Mouse (Mus musculus) megakaryocyte, embryonic 14.5 days (primary cell): ENCODE measurements at regions not wholly inside any gene's neighbourhood (a gene's known extent, or its start where the extent isn't known, plus 50 kb on each side); places are given as distances from the start of the nearest gene placed in this dataset.

Experiments
- H3K27me3 ChIP-seq: replicated peaks from 2 replicates; pipeline ENCODE3; 2012; ENCODE audit warnings: inconsistent platforms
- H3K36me3 ChIP-seq: replicated peaks from 2 replicates; pipeline ENCODE3; 2012; ENCODE audit warnings: low read length, inconsistent platforms, mixed read lengths
- H3K4me1 ChIP-seq: 2 replicates; pipeline ENCODE4 v1.6.1; 2012; ENCODE audit warnings: inconsistent platforms
- H3K4me3 ChIP-seq: replicated peaks from 2 replicates; pipeline ENCODE3; 2012; ENCODE audit warnings: moderate library complexity, mild to moderate bottlenecking, inconsistent platforms
- H3K9me3 ChIP-seq: 2 replicates; pipeline ENCODE4 v1.6.1; 2012; ENCODE audit warnings: inconsistent platforms
- FLI1 ChIP-seq: IDR thresholded peaks from 2 replicates; pipeline ENCODE4 v1.6.1; 2012; ENCODE audit warnings: low read length, inconsistent platforms, mixed read lengths
- GATA1 ChIP-seq: IDR thresholded peaks from 3 replicates; pipeline ENCODE4 v1.6.1; 2012; ENCODE audit warnings: mixed read lengths, low read length, inconsistent platforms, borderline replicate concordance

GRCm38 (mm10) chr13:28762555-28762954, 191.0 kb downstream of the Sox4 start:
- H3K27me3 ChIP-seq: no peaks in the 10 kb centered on the region
- peaks cover 9% of the 10 kb centered on the region for H3K9me3 ChIP-seq
- peaks cover 23% of the 10 kb centered on the region for H3K4me1 ChIP-seq
- peak overlapping the region; percentile 0 for H3K4me3 ChIP-seq
- no peaks in the 10 kb centered on the region for H3K36me3 ChIP-seq
- TF ChIP-seq GATA1 (no peak), FLI1 (no peak)

GRCm38 (mm10) chr13:28759026-28759425, 194.5 kb downstream of the Sox4 start:
- TF ChIP-seq FLI1 (no peak), GATA1 (no peak)
- Histone ChIP-seq H3K36me3 (no peaks in the 10 kb centered on the region), H3K27me3 (no peaks in the 10 kb centered on the region), H3K4me3 (no peak overlapping the region), H3K9me3 (no peaks in the 10 kb centered on the region), H3K4me1 (peaks cover 33% of the 10 kb centered on the region)

GRCm38 (mm10) chr13:28757846-28758522, 195.5 kb downstream of the Sox4 start:
- Histone ChIP-seq H3K4me1 (peaks cover 33% of the 10 kb centered on the region), H3K27me3 (no peaks in the 10 kb centered on the region), H3K4me3 (peak overlapping the region; percentile 90)

GRCm38 (mm10) chr13:28756915-28757765, 196.4 kb downstream of the Sox4 start:
- peaks cover 26% of the 10 kb centered on the region for H3K4me1 ChIP-seq
- peak overlapping the region; percentile 90 for H3K4me3 ChIP-seq
- no peaks in the 10 kb centered on the region for H3K9me3 ChIP-seq
- TF ChIP-seq FLI1 (no peak), GATA1 (no peak)
- H3K36me3 ChIP-seq: no peaks in the 10 kb centered on the region
- no peaks in the 10 kb centered on the region for H3K27me3 ChIP-seq

More at GRCm38 (mm10) chr13:28757846-28758522, 195.5 kb downstream of the Sox4 start:
- no peak for TF ChIP-seq GATA1
- no peaks in the 10 kb centered on the region for H3K36me3 ChIP-seq
- H3K9me3 ChIP-seq: no peaks in the 10 kb centered on the region

GRCm38 (mm10) chr13:28754207-28754606, 199.3 kb downstream of the Sox4 start:
- Histone ChIP-seq H3K4me1 (peaks cover 32% of the 10 kb centered on the region), H3K27me3 (no peaks in the 10 kb centered on the region), H3K4me3 (no peak overlapping the region), H3K36me3 (no peaks in the 10 kb centered on the region), H3K9me3 (no peaks in the 10 kb centered on the region)
- TF ChIP-seq FLI1 (no peak), GATA1 (no peak)

- H3K4me3 ChIP-seq: no peak overlapping the region
- TF ChIP-seq GATA1 (no peak), FLI1 (no peak)
- H3K27me3 ChIP-seq: peaks cover 2% of the 10 kb centered on the region
- H3K36me3 ChIP-seq: no peaks in the 10 kb centered on the region
- peaks cover 9% of the 10 kb centered on the region for H3K4me1 ChIP-seq
- no peaks in the 10 kb centered on the region for H3K9me3 ChIP-seq
These were observed 202.4 kb downstream of the Sox4 start for GRCm38 (mm10) chr13:28750949-28751692.

- Histone ChIP-seq H3K27me3 (no peaks in the 10 kb centered on the region), H3K4me1 (peaks cover 4% of the 10 kb centered on the region; the same call in 1 of the 2 replicates), H3K4me3 (no peak overlapping the region), H3K9me3 (no peaks in the 10 kb centered on the region), H3K36me3 (no peaks in the 10 kb centered on the region)
- no peak for TF ChIP-seq GATA1
- TF ChIP-seq FLI1: no peak
These were observed 213.3 kb downstream of the Sox4 start for GRCm38 (mm10) chr13:28740158-28740670.

GRCm38 (mm10) chr13:28738160-28739100, 215.1 kb downstream of the Sox4 start:
- no peak overlapping the region for H3K4me3 ChIP-seq
- no peaks in the 10 kb centered on the region for H3K27me3 ChIP-seq
- TF ChIP-seq FLI1: no peak
- TF ChIP-seq GATA1: no peak
- H3K36me3 ChIP-seq: no peaks in the 10 kb centered on the region
- H3K9me3 ChIP-seq: no peaks in the 10 kb centered on the region
- H3K4me1 ChIP-seq: peaks cover 4% of the 10 kb centered on the region; the same call in 1 of the 2 replicates

- no peak for TF ChIP-seq GATA1
- no peak for TF ChIP-seq FLI1
- no peaks in the 10 kb centered on the region for H3K27me3 ChIP-seq
These were observed 221.0 kb downstream of the Sox4 start for GRCm38 (mm10) chr13:28732475-28732874.

More at GRCm38 (mm10) chr13:28732475-28732874, 221.0 kb downstream of the Sox4 start:
- Histone ChIP-seq H3K36me3 (no peaks in the 10 kb centered on the region), H3K4me1 (no peaks in the 10 kb centered on the region), H3K9me3 (no peaks in the 10 kb centered on the region), H3K4me3 (no peak overlapping the region)
